Mouse (Mus musculus): Measurements from ENCODE around the gene Fam83b.

Fam83b gene

GRCm38 (mm10) chr9:76566515-76567280 is at the start of gene Fam83b:
Fam83b (minus strand) TSS chr9:76567116.
- no peak for DNase-seq (ENCODE audit: low read depth, low spot score)

- no peak for DNase-seq (ENCODE audit: low read depth, low spot score)
These were observed 47.2 kb upstream of the Fam83b start for GRCm38 (mm10) chr9:76614165-76614564.

- no peak for DNase-seq (ENCODE audit: low read depth, low spot score)
These were observed 36.8 kb upstream of the Fam83b start for GRCm38 (mm10) chr9:76603744-76604143.

DNA sequence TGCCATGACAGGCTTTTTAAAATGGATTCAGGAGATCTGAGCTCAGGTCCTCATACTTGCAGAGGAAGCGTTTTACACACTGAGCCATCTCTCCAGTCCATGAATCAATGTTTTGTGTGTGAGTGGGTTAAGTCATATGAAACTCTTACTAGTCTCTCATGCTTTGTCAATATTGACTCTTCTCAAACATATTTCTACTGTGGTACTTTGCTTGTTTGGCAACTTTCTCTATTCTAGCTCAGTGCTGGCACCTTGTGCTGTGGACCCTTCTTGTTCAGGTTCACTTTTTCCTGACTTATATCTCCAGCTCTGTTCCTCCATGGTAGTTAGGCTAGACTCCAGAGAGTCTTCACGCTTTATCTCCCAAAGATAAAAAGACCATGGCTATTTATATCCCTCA is 36.0 kb upstream of the Fam83b start:
- DNase-seq (ENCODE audit: low read depth, low spot score), result no peak

GRCm38 (mm10) chr9:76597395-76597794 is 30.5 kb upstream of the Fam83b start:
- DNase-seq (ENCODE audit: low read depth, low spot score), result no peak

DNA sequence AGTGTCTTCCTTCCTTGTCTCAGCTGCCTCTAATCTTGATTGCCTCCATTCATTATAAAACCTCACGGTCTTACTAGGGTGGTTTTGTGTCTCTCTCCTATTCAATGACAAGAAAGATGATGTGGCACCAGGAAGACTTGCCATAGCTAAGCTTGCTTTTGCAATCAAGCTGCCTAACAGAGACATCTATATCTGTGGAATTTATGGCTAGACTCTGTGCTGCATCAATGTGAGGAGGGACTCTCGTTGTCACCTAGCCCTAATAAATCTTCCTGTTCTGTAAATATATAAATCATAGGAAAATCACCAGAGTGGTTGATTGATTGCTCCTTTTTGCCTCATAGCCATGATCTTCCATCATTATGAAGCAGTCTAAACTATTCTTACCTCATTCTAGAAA is 26.9 kb upstream of the Fam83b start:
- no peak for DNase-seq (ENCODE audit: low read depth, low spot score)

- DNase-seq (ENCODE audit: low read depth, low spot score), result no peak
These were observed 17.0 kb upstream of the Fam83b start for GRCm38 (mm10) chr9:76583943-76584342.

DNA sequence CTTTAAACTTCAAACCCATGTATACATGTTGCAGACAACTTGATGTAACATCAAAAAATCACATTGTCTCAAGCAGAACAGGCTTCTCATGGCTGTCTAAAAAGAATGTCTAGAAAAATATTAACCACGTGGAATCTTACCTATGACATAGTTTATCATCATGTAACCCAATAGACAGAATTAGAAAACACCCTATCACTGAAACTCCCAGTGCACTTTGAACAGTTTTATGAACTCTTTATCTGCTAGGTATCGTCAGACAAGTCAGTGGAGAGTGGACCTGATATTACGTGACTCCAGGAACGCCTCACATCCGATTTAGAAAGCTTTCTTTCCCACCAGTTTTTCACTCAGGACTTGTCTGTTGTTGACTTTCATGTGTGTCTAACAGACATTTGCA is 15.1 kb upstream of the Fam83b start:
- no peak for DNase-seq (ENCODE audit: low read depth, low spot score)

GRCm38 (mm10) chr9:76567281-76567655 is 352 bp upstream of the Fam83b start:
- no peak for DNase-seq (ENCODE audit: low read depth, low spot score)

- no peak for DNase-seq (ENCODE audit: low read depth, low spot score)
These were observed 1.3 kb downstream of the Fam83b start for GRCm38 (mm10) chr9:76565656-76566055.

DNA sequence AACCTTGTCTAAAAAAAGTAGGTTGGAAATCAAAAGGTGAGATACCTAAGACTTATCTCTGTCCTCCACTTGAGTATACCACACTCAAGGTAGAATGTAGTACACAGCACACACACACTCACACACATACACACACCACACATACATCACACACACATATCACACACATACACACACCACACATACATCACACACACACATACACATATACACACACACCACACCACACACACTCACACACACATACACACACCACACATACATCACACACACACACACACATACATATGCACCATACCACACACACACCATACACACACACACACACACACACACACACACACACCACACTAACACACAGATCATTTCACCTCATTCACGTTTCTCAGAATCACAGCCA is 2.8 kb downstream of the Fam83b start:
- DNase-seq (ENCODE audit: low read depth, low spot score), result no peak

DNA sequence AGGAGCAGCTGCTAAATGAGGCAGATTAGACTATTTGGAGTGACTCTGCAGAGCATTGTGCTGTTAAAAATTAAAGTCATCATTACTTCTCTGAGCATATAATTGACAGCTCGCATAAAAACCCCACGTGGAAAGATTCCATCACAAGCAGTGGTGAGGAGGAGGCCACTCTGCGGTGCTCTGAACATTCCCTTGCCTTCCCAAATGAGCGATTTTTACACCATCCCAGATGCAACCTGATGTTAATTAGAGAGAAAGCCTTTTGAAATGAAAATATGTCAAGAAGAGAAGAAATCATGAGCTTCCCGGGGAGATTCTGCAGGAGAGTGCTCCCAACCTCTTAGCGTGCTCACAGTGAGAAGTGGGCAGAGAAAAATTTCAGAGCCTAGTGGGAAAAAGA is 4.1 kb downstream of the Fam83b start:
- DNase-seq (ENCODE audit: low read depth, low spot score), result no peak

GRCm38 (mm10) chr9:76559240-76559639 is 7.7 kb downstream of the Fam83b start:
- DNase-seq (ENCODE audit: low read depth, low spot score), result no peak

- no peak for DNase-seq (ENCODE audit: low read depth, low spot score)
These were observed 13.2 kb downstream of the Fam83b start for GRCm38 (mm10) chr9:76553758-76554157.

GRCm38 (mm10) chr9:76553115-76553514 is 13.8 kb downstream of the Fam83b start:
- DNase-seq (ENCODE audit: low read depth, low spot score), result no peak

DNA sequence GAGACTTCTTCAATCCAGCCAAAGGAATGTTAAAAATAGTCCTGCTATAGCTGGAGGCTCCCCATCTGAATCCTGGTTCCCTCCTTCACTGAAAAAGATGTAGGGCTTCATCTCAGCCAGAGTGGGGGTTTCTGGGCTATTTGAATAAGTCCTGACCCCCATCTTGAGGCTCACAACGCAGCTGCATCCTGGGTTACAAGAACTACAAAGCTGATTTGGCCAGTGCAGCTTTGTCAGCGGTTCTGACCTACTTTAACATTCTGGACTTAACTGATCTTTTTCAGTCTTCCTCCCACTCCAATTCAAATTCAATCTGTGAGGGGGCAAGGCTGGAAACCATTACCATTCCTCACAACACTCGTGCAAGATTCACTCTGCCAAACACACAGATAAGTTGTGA is 20.2 kb downstream of the Fam83b start:
- no peak for DNase-seq (ENCODE audit: low read depth, low spot score)

- DNase-seq (ENCODE audit: low read depth, low spot score), result no peak
These were observed 26.2 kb downstream of the Fam83b start for GRCm38 (mm10) chr9:76540684-76541083.

- no peak for DNase-seq (ENCODE audit: low read depth, low spot score)
These were observed 26.8 kb downstream of the Fam83b start for GRCm38 (mm10) chr9:76539953-76540621.

DNA sequence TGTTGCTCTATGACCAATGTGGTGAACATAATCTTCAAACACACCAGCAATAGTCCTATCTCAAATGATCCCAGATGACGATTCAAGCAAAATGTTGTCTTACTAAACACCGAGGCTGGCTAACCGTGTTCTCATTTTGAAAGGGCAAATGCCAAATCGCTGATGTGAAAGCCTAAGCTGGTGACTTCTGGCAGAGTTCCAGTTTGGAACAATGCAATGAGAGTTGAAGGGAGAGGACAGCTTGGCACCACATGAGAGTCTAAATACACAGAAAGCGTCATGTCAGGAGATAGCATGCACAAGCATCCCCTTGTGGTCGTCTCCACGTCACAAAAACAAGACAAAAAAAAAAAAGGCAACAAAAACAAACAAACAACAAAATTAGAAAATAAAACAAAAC is 27.6 kb downstream of the Fam83b start:
- no peak for DNase-seq (ENCODE audit: low read depth, low spot score)

DNA sequence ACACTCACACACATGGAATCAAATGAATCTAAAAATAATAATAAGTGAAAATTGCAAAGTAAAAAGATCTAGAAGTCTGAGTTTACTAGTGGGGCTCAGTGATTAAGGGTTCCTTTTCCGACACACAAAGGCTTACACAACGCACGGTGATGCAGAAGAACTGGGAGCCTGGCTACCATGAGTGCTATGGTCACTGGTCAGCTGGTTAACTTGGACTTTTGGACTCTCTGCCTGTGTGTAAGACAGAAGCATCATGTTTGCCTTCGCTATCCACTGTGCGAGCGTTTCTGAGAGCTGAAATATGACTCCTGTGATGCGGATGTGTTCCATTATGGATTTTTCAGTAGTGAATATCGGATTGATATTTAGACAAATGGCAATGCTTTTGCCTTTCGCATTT is 30.9 kb downstream of the Fam83b start:
- DNase-seq (ENCODE audit: low read depth, low spot score), result no peak

GRCm38 (mm10) chr9:76532403-76532802 is 34.5 kb downstream of the Fam83b start:
- no peak for DNase-seq (ENCODE audit: low read depth, low spot score)

GRCm38 (mm10) chr9:76531368-76531767 is 35.5 kb downstream of the Fam83b start:
- DNase-seq (ENCODE audit: low read depth, low spot score), result no peak

GRCm38 (mm10) chr9:76525592-76525991 is 41.3 kb downstream of the Fam83b start:
- DNase-seq (ENCODE audit: low read depth, low spot score), result no peak
